Mouse (Mus musculus): ENCODE measurements around the gene Cenpn. TPM values are rescaled to one million over a fixed set of nuclear protein-coding genes. Genes with fewer than 3 reads are reported as not detected.

The Cenpn gene
- total and polyA plus RNA-seq, 2 experiments from 2014 or later: 2.6 to 5.8 TPM

DNA sequence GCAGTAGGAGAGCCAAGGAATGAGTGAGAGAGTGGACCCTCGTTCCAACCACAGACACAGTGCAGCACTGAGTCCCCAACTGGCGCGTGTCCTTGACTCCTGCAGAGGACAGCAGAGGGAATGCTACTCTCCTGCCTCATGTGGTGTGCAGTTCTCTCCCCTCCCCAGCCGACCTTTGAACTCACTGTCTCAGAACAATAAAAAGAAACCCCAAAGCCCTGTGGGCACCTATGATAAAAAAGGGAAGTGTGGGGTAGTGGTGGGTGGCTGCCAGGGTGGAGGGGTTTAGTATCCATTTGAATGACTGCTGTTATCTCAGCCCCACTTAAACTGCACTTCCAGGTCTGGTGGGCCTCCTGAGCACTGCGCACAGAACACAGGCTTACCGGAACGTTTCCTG lies 26.1 kb downstream of the Cenpn start:
- Histone ChIP-seq H3K4me2 (ENCODE audit: low read depth, low read length, poor library complexity, severe bottlenecking) (no peak overlapping the region), H3K9ac (replicated peaks; ENCODE audit: low read length, poor library complexity, severe bottlenecking) (no peak overlapping the region), H3K27me3 (ENCODE audit: insufficient read depth, low read length) (no peaks in the 10 kb centered on the region), H3K4me3 (ENCODE audit: low read depth, low read length) (no peak overlapping the region), H3K4me1 (ENCODE audit: insufficient read depth, low read length) (no peaks in the 10 kb centered on the region; the same call in 1 of the 2 replicates), H3K27ac (ENCODE audit: low read depth, low read length) (no peak overlapping the region), H3K9me3 (ENCODE audit: low read length) (no peaks in the 10 kb centered on the region), H3K36me3 (ENCODE audit: insufficient read depth, low read length) (no peaks in the 10 kb centered on the region)
- DNase-seq (ENCODE audit: low spot score): no peak
- 85% methylated on average over 7 of the region's 7 CpGs for WGBS
- no peak for ATAC-seq (ENCODE audit: low FRiP score)
- TF ChIP-seq CTCF (IDR thresholded peaks at IDR 0.05): no peak

DNA sequence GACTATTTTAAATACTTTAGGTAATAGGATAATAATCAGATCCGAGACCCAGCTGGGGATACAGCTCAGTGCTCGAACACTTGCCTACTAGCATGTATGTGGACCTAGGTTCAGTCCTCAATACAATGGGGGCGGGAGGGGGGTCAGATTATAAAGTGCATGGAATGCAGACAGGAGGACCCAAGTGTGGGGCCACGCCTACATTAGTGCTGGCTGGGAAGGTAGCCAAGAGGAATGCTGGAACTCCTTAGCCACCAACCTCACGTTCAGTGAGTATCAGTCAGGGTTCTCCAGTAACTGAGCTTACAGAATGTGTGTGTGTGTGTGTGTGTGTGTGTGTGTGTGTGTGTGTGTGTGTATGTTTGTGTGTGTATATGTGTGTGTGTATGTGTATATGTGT lies 29.8 kb downstream of the Cenpn start:
- H3K9me3 ChIP-seq (ENCODE audit: low read length): no peaks in the 10 kb centered on the region
- no peak overlapping the region for H3K27ac ChIP-seq (ENCODE audit: low read depth, low read length)
- no peaks in the 10 kb centered on the region for H3K27me3 ChIP-seq (ENCODE audit: insufficient read depth, low read length)
- H3K4me1 ChIP-seq (ENCODE audit: insufficient read depth, low read length): no peaks in the 10 kb centered on the region
- H3K9ac ChIP-seq (replicated peaks; ENCODE audit: low read length, poor library complexity, severe bottlenecking): no peak overlapping the region
- no peak overlapping the region for H3K4me2 ChIP-seq (ENCODE audit: low read depth, low read length, poor library complexity, severe bottlenecking)
- no peak for TF ChIP-seq CTCF (IDR thresholded peaks at IDR 0.05)
- 85% methylated on average over 5 of the region's 5 CpGs for WGBS
- H3K4me3 ChIP-seq (ENCODE audit: low read depth, low read length): no peak overlapping the region
- no peak for ATAC-seq (ENCODE audit: low FRiP score)
- DNase-seq (ENCODE audit: low spot score): no peak
- peaks cover 29% of the 10 kb centered on the region for H3K36me3 ChIP-seq (ENCODE audit: insufficient read depth, low read length)

DNA sequence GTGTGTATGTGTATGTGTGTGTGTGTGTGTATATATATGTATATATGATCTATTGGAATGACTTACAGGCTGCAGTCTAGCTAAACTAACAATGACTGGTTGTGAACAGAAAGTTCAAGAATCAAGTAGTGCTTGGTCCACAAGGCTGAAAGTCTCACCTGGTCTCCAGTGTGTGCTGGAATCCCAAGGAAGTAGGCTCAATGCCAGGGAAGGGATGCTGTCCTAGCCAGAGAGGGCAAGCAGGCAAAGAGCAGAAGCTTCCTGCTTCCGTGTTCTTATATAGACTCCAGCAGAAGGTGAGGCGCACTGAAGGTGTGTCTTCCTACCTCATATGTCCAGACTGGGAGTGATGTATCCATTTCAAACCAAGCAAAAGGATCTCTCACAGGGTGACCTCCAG lies 30.2 kb downstream of the Cenpn start:
- Histone ChIP-seq H3K27ac (ENCODE audit: low read depth, low read length) (no peak overlapping the region), H3K4me2 (ENCODE audit: low read depth, low read length, poor library complexity, severe bottlenecking) (no peak overlapping the region), H3K4me3 (ENCODE audit: low read depth, low read length) (no peak overlapping the region), H3K27me3 (ENCODE audit: insufficient read depth, low read length) (no peaks in the 10 kb centered on the region), H3K4me1 (ENCODE audit: insufficient read depth, low read length) (no peaks in the 10 kb centered on the region), H3K9ac (replicated peaks; ENCODE audit: low read length, poor library complexity, severe bottlenecking) (no peak overlapping the region), H3K9me3 (ENCODE audit: low read length) (no peaks in the 10 kb centered on the region), H3K36me3 (ENCODE audit: insufficient read depth, low read length) (peaks cover 33% of the 10 kb centered on the region)
- no peak for TF ChIP-seq CTCF (IDR thresholded peaks at IDR 0.05)
- DNase-seq (ENCODE audit: low spot score): no peak
- ATAC-seq (ENCODE audit: low FRiP score): no peak
- 97% methylated on average over 2 of the region's 2 CpGs for WGBS

GRCm38 (mm10) chr8:116952428-116952827 lies 30.9 kb downstream of the Cenpn start:
- no peak for ATAC-seq (ENCODE audit: low FRiP score)
- Histone ChIP-seq H3K4me1 (ENCODE audit: insufficient read depth, low read length) (no peaks in the 10 kb centered on the region), H3K36me3 (ENCODE audit: insufficient read depth, low read length) (peaks cover 40% of the 10 kb centered on the region), H3K4me2 (ENCODE audit: low read depth, low read length, poor library complexity, severe bottlenecking) (no peak overlapping the region), H3K9me3 (ENCODE audit: low read length) (no peaks in the 10 kb centered on the region), H3K27me3 (ENCODE audit: insufficient read depth, low read length) (no peaks in the 10 kb centered on the region), H3K9ac (replicated peaks; ENCODE audit: low read length, poor library complexity, severe bottlenecking) (no peak overlapping the region), H3K27ac (ENCODE audit: low read depth, low read length) (no peak overlapping the region), H3K4me3 (ENCODE audit: low read depth, low read length) (no peak overlapping the region)
- no peak for DNase-seq (ENCODE audit: low spot score)
- TF ChIP-seq CTCF (IDR thresholded peaks at IDR 0.05): no peak
- 91% methylated on average over 8 of the region's 8 CpGs for WGBS

DNA sequence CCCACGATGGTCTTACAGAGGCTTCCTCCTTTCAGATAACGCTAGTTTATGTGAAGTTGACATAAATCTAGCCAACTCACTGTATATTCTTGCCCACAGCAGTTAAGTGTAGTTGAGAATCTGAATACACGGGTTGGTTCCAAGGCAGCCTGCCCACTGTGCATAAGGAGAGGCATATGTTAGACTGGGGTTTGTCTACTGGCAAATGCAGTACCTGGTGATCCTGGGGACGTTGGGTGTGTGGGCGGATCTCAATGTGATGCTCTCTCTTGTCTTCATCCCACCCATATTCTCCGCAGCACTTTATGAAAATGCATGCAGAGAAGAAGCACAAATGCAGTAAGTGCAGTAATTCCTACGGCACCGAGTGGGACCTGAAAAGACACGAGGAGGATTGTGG lies 32.9 kb downstream of the Cenpn start:
- DNase-seq (ENCODE audit: low spot score) (no peak), ATAC-seq (ENCODE audit: low FRiP score) (no peak)
- no peak overlapping the region for H3K27ac ChIP-seq (ENCODE audit: low read depth, low read length)
- no peaks in the 10 kb centered on the region for H3K9me3 ChIP-seq (ENCODE audit: low read length)
- H3K36me3 ChIP-seq (ENCODE audit: insufficient read depth, low read length): peaks cover 54% of the 10 kb centered on the region
- H3K4me3 ChIP-seq (ENCODE audit: low read depth, low read length): no peak overlapping the region
- H3K9ac ChIP-seq (replicated peaks; ENCODE audit: low read length, poor library complexity, severe bottlenecking): no peak overlapping the region
- no peak for TF ChIP-seq CTCF (IDR thresholded peaks at IDR 0.05)
- H3K27me3 ChIP-seq (ENCODE audit: insufficient read depth, low read length): no peaks in the 10 kb centered on the region
- H3K4me2 ChIP-seq (ENCODE audit: low read depth, low read length, poor library complexity, severe bottlenecking): no peak overlapping the region
- WGBS: 94% methylated on average over 9 of the region's 9 CpGs
- no peaks in the 10 kb centered on the region for H3K4me1 ChIP-seq (ENCODE audit: insufficient read depth, low read length)

DNA sequence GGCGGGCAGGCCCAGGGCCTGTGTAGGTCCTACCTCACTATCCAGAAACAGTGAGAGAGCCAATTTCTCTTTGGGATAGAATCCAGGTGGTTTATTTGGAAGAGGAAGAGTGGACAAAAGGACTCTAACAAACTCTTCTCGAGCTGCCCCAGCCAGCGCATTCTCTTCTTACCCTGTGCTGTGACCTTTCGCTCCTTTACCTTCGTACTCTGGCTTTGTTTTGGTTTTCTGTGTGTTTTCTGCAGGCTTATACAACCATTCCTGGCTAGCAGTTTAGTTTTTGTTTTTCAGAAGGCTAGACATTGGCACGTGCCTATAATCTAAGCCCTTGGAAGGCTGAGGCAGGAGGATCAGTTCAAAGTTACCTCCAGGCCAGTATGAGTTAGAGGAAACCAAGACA lies 48.0 kb downstream of the Cenpn start:
- Histone ChIP-seq H3K4me3 (ENCODE audit: low read depth, low read length) (no peak overlapping the region), H3K9ac (replicated peaks; ENCODE audit: low read length, poor library complexity, severe bottlenecking) (no peak overlapping the region), H3K9me3 (ENCODE audit: low read length) (no peaks in the 10 kb centered on the region), H3K4me1 (ENCODE audit: insufficient read depth, low read length) (no peaks in the 10 kb centered on the region), H3K4me2 (ENCODE audit: low read depth, low read length, poor library complexity, severe bottlenecking) (no peak overlapping the region), H3K27ac (ENCODE audit: low read depth, low read length) (no peak overlapping the region), H3K27me3 (ENCODE audit: insufficient read depth, low read length) (no peaks in the 10 kb centered on the region), H3K36me3 (ENCODE audit: insufficient read depth, low read length) (peaks cover 4% of the 10 kb centered on the region; the same call in 1 of the 2 replicates)
- ATAC-seq (ENCODE audit: low FRiP score) (no peak), DNase-seq (ENCODE audit: low spot score) (no peak)
- 86% methylated on average over 6 of the region's 6 CpGs for WGBS
- TF ChIP-seq CTCF (IDR thresholded peaks at IDR 0.05): no peak
